Mouse (Mus musculus): ENCODE results near the gene Pttg1ip. TPM values are rescaled to one million over a fixed set of nuclear protein-coding genes. Genes with fewer than 3 reads are reported as not detected.

The Pttg1ip gene
- polyA plus RNA-seq, 1 experiment from 2014 or later: 89.2 TPM

DNA sequence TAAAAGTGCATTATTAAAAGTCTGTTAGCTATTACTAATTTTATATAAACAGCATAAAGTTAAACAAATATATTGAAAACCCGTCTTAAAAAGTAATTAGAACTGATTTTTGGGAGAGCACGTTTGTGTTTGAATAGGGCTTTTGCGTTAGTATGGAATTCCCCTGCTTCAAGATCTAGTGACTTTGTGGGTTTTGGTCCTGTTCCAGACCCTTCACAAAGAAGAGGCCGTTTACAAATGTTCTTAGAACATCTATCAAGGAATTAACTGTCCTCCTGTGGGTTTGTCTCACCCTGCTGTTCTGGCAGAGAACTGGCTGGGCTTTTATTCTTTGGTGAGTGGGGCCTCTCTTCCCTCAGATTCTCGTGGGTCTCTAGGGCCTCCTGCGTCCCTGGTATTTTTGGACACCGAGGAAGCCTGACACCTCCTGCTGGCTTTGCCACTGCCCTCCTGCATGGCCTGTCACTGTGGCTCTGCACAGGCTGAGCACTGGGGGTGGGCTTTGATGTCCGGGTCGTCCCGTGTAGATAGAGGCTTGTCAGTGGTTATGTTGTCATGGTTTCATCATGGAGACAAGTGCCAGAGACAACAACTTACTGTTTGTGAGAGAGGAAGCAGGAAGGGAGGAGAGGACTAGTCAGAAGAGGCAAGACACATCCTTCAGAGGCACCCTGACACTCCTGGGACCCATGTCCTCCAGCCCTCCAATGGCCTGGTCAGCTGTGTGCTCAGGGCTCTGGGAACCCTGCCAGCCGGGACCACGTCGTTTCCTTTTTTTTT, 53.1 kb downstream of the Pttg1ip start:
- Histone ChIP-seq H3K4me3 (ENCODE audit: low read depth, low read length) (no peak overlapping the region), H3K9ac (replicated peaks; ENCODE audit: low read length) (no peak overlapping the region), H3K27ac (replicated peaks; ENCODE audit: low read depth, low read length) (no peak overlapping the region), H3K4me2 (ENCODE audit: low read depth, low read length) (no peak overlapping the region), H3K36me3 (replicated peaks; ENCODE audit: control insufficient read depth, insufficient read depth, low read depth, low read length) (peaks cover 5% of the 10 kb centered on the region; the same call in 1 of the 2 replicates), H3K4me1 (ENCODE audit: control insufficient read depth, insufficient read depth, low read length) (no peaks in the 10 kb centered on the region), H3K27me3 (ENCODE audit: control insufficient read depth, insufficient read depth, low read length) (no peaks in the 10 kb centered on the region), H3K9me3 (replicated peaks; ENCODE audit: control insufficient read depth, low read length) (no peaks in the 10 kb centered on the region)
- DNase-seq (ENCODE audit: low spot score): no peak
- 78% methylated on average over 13 of the region's 13 CpGs for WGBS
- no peak for ATAC-seq (replicated peaks; ENCODE audit: insufficient number of reproducible peaks, low FRiP score, low TSS enrichment, low read depth)

DNA sequence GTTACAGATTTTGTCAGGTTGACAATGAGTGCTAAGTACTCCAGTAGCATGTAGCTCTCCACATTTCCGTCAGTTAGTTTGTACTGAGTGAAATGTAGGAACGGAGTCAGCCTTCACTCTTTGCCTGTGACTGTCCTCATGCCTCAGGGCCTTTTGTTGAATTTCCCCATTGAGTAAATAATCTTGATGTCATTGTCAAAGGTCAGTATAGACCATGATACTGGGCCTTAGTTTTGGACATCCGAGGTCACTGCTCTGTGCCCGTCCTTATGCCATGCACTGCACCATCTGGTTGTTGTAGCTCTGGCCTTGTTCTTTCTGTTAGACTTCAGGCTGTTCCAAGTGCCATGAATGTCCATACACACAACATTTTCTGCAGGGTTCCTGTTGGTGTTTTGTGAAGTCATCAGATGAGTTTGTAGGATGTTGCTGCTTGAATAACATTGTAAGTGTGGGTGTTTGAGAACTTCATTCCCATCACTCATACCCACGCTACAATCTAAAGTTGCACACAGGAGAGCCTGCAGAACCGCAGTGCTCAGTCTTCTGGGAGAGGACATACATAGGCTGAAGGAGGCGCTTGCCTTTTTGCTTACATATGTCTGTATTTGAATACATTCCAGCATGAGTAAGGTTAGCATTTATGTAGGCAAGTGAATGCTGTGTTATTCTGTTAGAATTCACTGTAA, 54.9 kb downstream of the Pttg1ip start:
- H3K9ac ChIP-seq (replicated peaks; ENCODE audit: low read length): no peak overlapping the region
- no peaks in the 10 kb centered on the region for H3K4me1 ChIP-seq (ENCODE audit: control insufficient read depth, insufficient read depth, low read length)
- WGBS: 85% methylated on average over 7 of the region's 7 CpGs
- DNase-seq (ENCODE audit: low spot score): no peak
- no peaks in the 10 kb centered on the region for H3K27me3 ChIP-seq (ENCODE audit: control insufficient read depth, insufficient read depth, low read length)
- no peak for ATAC-seq (replicated peaks; ENCODE audit: insufficient number of reproducible peaks, low FRiP score, low TSS enrichment, low read depth)
- no peak overlapping the region for H3K4me3 ChIP-seq (ENCODE audit: low read depth, low read length)
- H3K9me3 ChIP-seq (replicated peaks; ENCODE audit: control insufficient read depth, low read length): no peaks in the 10 kb centered on the region
- H3K36me3 ChIP-seq (replicated peaks; ENCODE audit: control insufficient read depth, insufficient read depth, low read depth, low read length): peaks cover 5% of the 10 kb centered on the region; the same call in 1 of the 2 replicates
- H3K4me2 ChIP-seq (ENCODE audit: low read depth, low read length): no peak overlapping the region
- H3K27ac ChIP-seq (replicated peaks; ENCODE audit: low read depth, low read length): no peak overlapping the region

DNA sequence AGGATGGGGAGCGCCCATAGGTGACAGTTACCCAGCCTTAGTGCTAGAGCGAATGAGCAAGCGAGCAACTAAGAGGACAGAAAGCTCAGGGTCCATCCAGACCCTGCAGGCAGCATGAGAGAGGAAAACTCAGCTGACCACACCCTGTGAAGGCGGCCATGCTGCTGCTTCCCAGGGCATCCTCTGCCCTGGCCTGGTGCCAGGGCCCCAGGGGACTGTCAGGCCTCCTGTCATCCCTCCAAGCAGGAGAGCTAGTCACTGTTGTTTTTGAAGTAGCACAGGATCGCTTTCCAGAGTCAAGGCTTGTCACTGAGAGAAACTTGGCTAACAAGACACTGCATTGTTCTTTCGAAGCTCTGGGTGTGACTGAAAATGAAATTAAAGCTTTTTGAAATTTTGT, 57.4 kb downstream of the Pttg1ip start:
- Histone ChIP-seq H3K27me3 (ENCODE audit: control insufficient read depth, insufficient read depth, low read length) (no peaks in the 10 kb centered on the region), H3K27ac (replicated peaks; ENCODE audit: low read depth, low read length) (no peak overlapping the region), H3K4me1 (ENCODE audit: control insufficient read depth, insufficient read depth, low read length) (no peaks in the 10 kb centered on the region), H3K4me2 (ENCODE audit: low read depth, low read length) (no peak overlapping the region), H3K4me3 (ENCODE audit: low read depth, low read length) (no peak overlapping the region), H3K9me3 (replicated peaks; ENCODE audit: control insufficient read depth, low read length) (no peaks in the 10 kb centered on the region), H3K9ac (replicated peaks; ENCODE audit: low read length) (no peak overlapping the region), H3K36me3 (replicated peaks; ENCODE audit: control insufficient read depth, insufficient read depth, low read depth, low read length) (peaks cover 3% of the 10 kb centered on the region)
- 83% methylated on average over 6 of the region's 6 CpGs for WGBS
- DNase-seq (ENCODE audit: low spot score) (no peak), ATAC-seq (replicated peaks; ENCODE audit: insufficient number of reproducible peaks, low FRiP score, low TSS enrichment, low read depth) (no peak)

DNA sequence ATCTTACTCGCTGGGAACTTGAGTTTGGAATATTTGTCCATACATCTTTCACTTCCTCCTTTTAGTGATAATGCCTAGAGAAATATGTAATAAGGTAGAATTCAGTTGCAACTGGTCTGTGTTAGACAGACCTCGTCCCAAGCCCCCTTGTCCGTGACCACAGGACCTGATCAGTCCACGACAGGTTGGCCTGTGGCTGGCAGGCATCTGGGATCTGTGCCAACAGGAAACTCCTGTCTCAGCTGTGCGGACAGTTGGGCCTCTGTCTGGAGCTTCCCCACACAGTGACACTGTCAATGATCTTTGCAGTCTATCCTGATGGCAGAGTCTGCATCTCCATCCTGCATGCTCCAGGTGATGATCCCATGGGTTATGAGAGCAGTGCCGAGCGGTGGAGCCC, 61.6 kb downstream of the Pttg1ip start:
- WGBS: 89% methylated on average over 7 of the region's 7 CpGs
- Histone ChIP-seq H3K27me3 (ENCODE audit: control insufficient read depth, insufficient read depth, low read length) (no peaks in the 10 kb centered on the region), H3K27ac (replicated peaks; ENCODE audit: low read depth, low read length) (no peak overlapping the region), H3K9ac (replicated peaks; ENCODE audit: low read length) (no peak overlapping the region), H3K36me3 (replicated peaks; ENCODE audit: control insufficient read depth, insufficient read depth, low read depth, low read length) (peaks cover 6% of the 10 kb centered on the region), H3K9me3 (replicated peaks; ENCODE audit: control insufficient read depth, low read length) (no peaks in the 10 kb centered on the region), H3K4me2 (ENCODE audit: low read depth, low read length) (no peak overlapping the region), H3K4me3 (ENCODE audit: low read depth, low read length) (no peak overlapping the region), H3K4me1 (ENCODE audit: control insufficient read depth, insufficient read depth, low read length) (no peaks in the 10 kb centered on the region)
- ATAC-seq (replicated peaks; ENCODE audit: insufficient number of reproducible peaks, low FRiP score, low TSS enrichment, low read depth) (no peak), DNase-seq (ENCODE audit: low spot score) (no peak)

DNA sequence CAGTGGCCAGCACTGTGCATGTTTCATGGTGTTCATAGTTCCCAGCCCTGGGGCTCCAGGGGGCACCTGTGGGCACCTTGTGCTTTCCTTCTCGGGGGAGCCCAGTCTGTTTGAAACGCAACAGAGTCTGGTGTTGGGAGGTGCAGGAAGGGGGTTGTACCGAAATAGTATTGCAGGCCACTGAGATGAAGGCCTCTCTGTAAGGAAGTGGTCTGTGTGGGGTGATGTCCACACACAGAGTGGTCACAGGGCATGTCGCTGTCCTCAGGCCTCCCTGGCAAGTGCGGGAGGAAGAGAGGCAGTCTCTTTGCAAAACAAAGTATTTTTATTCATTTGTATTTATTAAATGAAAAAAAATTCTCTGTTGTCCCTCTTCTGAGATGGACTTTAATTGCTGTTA, 64.1 kb downstream of the Pttg1ip start:
- Histone ChIP-seq H3K36me3 (replicated peaks; ENCODE audit: control insufficient read depth, insufficient read depth, low read depth, low read length) (peaks cover 6% of the 10 kb centered on the region), H3K27ac (replicated peaks; ENCODE audit: low read depth, low read length) (no peak overlapping the region), H3K27me3 (ENCODE audit: control insufficient read depth, insufficient read depth, low read length) (no peaks in the 10 kb centered on the region), H3K4me2 (ENCODE audit: low read depth, low read length) (no peak overlapping the region), H3K4me1 (ENCODE audit: control insufficient read depth, insufficient read depth, low read length) (no peaks in the 10 kb centered on the region), H3K9me3 (replicated peaks; ENCODE audit: control insufficient read depth, low read length) (no peaks in the 10 kb centered on the region), H3K9ac (replicated peaks; ENCODE audit: low read length) (no peak overlapping the region), H3K4me3 (ENCODE audit: low read depth, low read length) (no peak overlapping the region)
- no peak for DNase-seq (ENCODE audit: low spot score)
- 92% methylated on average over 5 of the region's 5 CpGs for WGBS
- no peak for ATAC-seq (replicated peaks; ENCODE audit: insufficient number of reproducible peaks, low FRiP score, low TSS enrichment, low read depth)

DNA sequence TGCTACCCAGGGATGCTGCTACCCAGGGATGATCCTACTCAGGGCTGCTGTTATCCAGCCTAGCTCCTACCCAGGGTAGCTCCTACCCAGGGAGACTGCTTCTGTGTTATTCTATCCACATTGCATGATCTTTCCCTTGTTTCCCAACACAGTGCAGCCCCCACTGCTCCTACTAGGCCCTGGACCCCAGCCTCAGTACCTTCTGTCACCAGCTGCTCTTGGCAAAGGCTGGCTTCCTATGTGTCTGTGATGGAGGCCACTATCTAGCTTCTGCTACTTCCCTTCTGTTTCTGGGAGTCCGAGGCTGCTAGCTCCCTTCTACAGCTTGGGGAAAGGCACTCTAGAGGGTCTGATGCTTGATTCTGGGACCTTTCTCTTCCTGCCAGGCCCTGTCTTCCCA, 65.9 kb downstream of the Pttg1ip start:
- H3K36me3 ChIP-seq (replicated peaks; ENCODE audit: control insufficient read depth, insufficient read depth, low read depth, low read length): peaks cover 6% of the 10 kb centered on the region
- no peaks in the 10 kb centered on the region for H3K4me1 ChIP-seq (ENCODE audit: control insufficient read depth, insufficient read depth, low read length)
- DNase-seq (ENCODE audit: low spot score) (no peak), ATAC-seq (replicated peaks; ENCODE audit: insufficient number of reproducible peaks, low FRiP score, low TSS enrichment, low read depth) (no peak)
- no peak overlapping the region for H3K27ac ChIP-seq (replicated peaks; ENCODE audit: low read depth, low read length)
- no peak overlapping the region for H3K4me2 ChIP-seq (ENCODE audit: low read depth, low read length)
- H3K4me3 ChIP-seq (ENCODE audit: low read depth, low read length): no peak overlapping the region
- no peak overlapping the region for H3K9ac ChIP-seq (replicated peaks; ENCODE audit: low read length)
- H3K9me3 ChIP-seq (replicated peaks; ENCODE audit: control insufficient read depth, low read length): no peaks in the 10 kb centered on the region
- H3K27me3 ChIP-seq (ENCODE audit: control insufficient read depth, insufficient read depth, low read length): no peaks in the 10 kb centered on the region
- 89% methylated on average over 1 of the region's 1 CpGs for WGBS

DNA sequence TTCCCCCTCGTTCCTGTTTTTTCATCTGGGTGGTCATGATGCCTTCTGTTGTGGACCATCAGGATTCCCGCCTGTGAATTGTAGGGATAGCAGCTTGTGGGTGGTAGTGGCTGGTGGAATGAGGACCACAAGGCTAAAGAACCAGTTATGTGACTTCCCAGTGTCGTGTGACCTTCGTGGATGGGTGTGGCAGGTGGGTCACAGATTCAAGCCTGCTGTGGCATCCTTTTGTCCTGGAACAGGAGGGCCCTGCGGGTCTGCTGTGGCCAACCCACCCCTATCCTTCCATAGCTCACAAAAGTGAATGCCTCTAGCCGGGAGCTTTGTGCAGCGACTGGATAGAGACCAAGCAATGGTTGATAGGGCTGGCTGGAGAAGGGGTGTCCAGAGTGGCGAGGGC, 66.4 kb downstream of the Pttg1ip start:
- WGBS: 79% methylated on average over 8 of the region's 8 CpGs
- H3K27me3 ChIP-seq (ENCODE audit: control insufficient read depth, insufficient read depth, low read length): no peaks in the 10 kb centered on the region
- no peaks in the 10 kb centered on the region for H3K4me1 ChIP-seq (ENCODE audit: control insufficient read depth, insufficient read depth, low read length)
- H3K9me3 ChIP-seq (replicated peaks; ENCODE audit: control insufficient read depth, low read length): no peaks in the 10 kb centered on the region
- ATAC-seq (replicated peaks; ENCODE audit: insufficient number of reproducible peaks, low FRiP score, low TSS enrichment, low read depth): no peak
- no peak overlapping the region for H3K27ac ChIP-seq (replicated peaks; ENCODE audit: low read depth, low read length)
- H3K9ac ChIP-seq (replicated peaks; ENCODE audit: low read length): no peak overlapping the region
- no peak for DNase-seq (ENCODE audit: low spot score)
- no peak overlapping the region for H3K4me3 ChIP-seq (ENCODE audit: low read depth, low read length)
- H3K36me3 ChIP-seq (replicated peaks; ENCODE audit: control insufficient read depth, insufficient read depth, low read depth, low read length): peaks cover 6% of the 10 kb centered on the region
- H3K4me2 ChIP-seq (ENCODE audit: low read depth, low read length): no peak overlapping the region

Measured in embryonic facial prominence, embryonic 11.5 days (tissue).